Mouse (Mus musculus) kidney, adult 2 months (tissue): ENCODE measurements around the gene Wdr66. TPM values are rescaled to one million over a fixed set of nuclear protein-coding genes. Genes with fewer than 3 reads are reported as not detected.

Experiments
- DNase-seq: peaks from one replicate; pipeline ENCODE4 v3.0.0; 2021
- H3K27ac ChIP-seq: fragments of 200-500 bp; 2 replicates; pipeline ENCODE4 v1.5.1; 2012; ENCODE audit warnings: low read depth, low read length, control low read depth, inconsistent platforms; ENCODE audit not compliant: insufficient read depth
- H3K27me3 ChIP-seq: fragments of 200-500 bp; replicated peaks from 2 replicates; pipeline ENCODE4 v1.6.1; 2012; ENCODE audit warnings: mild to moderate bottlenecking, moderate library complexity, low read length, inconsistent platforms; ENCODE audit not compliant: control insufficient read depth, insufficient read depth
- H3K36me3 ChIP-seq: fragments of 200-500 bp; 2 replicates; pipeline ENCODE4 v1.6.1; 2012; ENCODE audit warnings: mild to moderate bottlenecking, moderate library complexity, low read length, inconsistent platforms; ENCODE audit not compliant: control insufficient read depth, insufficient read depth
- H3K4me1 ChIP-seq: fragments of 200-500 bp; 2 replicates; pipeline ENCODE4 v1.6.1; 2011; ENCODE audit warnings: low read length; ENCODE audit not compliant: control insufficient read depth, insufficient read depth
- H3K4me3 ChIP-seq: fragments of 200-500 bp; 2 replicates; pipeline ENCODE4 v1.5.1; 2011; ENCODE audit warnings: mild to moderate bottlenecking, low read depth, low read length, control low read depth; ENCODE audit not compliant: insufficient read depth
- CTCF ChIP-seq: fragments of 200-500 bp; conservative IDR thresholded peaks from 2 replicates; pipeline ENCODE4 v1.5.1; 2011; ENCODE audit warnings: low read depth, mild to moderate bottlenecking, control low read depth, low read length, moderate library complexity, mixed read lengths; ENCODE audit not compliant: insufficient read depth, insufficient read length
- POLR2A ChIP-seq: fragments of 200-500 bp; IDR thresholded peaks from one replicate; pipeline ENCODE4 v1.6.1; 2011; ENCODE audit warnings: low read depth, low read length, control low read depth
- WGBS: fragments of 180-500 bp; shearing (Covaris S2); methylation state at CpG from one replicate; pipeline ENCODE4 v1.1.7; 2018; 5-methylcytosine and 5-hydroxymethylcytosine counted together
- polyA plus RNA-seq: library from polyadenylated mRNA; depleted of rRNA; stranded (reverse); fragments of >200 nt; gene quantifications from 2 replicates; pipeline ENCODE4 v1.2.3, GENCODE M21; 2012

The Wdr66 gene
- polyA plus RNA-seq, 1 experiment: 2.9 TPM

DNA sequence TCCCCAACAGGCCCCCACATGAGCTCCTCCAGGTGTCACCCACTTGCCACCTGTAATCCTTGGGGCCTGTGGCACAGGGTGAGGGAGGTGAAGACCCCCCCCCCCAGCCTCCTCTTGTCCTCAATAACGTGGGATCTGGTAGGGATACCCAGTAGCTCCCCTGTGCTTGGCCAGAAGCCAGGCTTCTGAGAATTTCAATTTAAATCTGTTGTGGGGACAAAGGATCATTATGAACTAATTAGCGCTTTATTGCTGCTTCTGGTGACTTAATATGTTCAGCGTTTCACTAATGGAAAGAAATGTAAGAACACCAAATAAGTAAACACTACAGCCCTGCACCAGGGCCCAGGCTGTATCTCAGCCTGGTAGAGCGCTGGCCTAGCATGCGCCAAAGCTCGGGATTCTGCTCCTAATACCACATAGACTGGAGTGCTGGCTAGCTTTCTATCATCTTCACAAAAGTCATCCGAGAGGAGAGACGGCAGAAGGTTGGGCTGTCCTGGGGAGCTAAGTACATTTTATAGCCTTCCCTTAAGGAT lies 48.7 kb downstream of the Wdr66 start:
- H3K36me3 ChIP-seq: no peaks in the 10 kb centered on the region
- no peaks in the 10 kb centered on the region for H3K4me1 ChIP-seq
- no peak for DNase-seq
- 83% methylated on average over 8 of the region's 8 CpGs for WGBS
- no peak overlapping the region for H3K27ac ChIP-seq
- no peaks in the 10 kb centered on the region for H3K27me3 ChIP-seq
- no peak overlapping the region for H3K4me3 ChIP-seq
- TF ChIP-seq CTCF (no peak), POLR2A (no peak)

DNA sequence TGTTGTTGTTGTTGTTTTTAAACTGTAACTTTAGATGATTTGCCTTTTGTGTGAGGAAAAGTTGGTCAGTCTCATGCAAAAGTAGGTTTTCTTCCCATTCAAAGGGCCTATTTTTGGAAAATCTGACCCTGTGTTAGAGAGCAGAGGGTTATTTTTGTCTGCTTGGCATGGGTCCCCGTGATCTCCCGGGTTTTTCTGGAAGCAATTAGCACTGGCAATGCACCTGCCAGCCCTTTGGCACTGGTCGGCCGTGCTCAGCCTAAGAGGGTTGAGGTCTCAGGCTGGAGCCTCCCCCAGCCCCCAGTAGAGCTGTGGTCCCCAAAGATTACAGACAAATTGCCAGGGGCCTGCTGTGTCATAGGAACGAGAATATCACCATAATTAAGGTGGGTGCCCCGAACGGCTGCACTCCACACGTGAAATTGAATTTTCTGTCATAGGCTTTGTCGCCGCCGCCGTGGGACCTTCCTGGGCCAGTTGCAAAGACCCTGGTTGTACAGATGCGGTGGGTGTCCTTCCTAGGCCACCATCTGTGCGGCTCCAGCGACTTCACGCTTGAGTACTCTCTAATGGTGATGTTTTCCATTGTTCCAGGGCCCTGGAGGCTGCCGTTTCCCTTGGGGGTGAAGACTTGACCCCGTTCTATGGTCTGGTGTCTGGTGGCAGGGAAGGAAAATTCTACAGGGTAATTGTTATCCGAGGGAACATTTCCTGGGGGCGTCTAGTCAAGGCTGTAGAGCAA lies 50.0 kb downstream of the Wdr66 start:
- H3K27ac ChIP-seq: no peak overlapping the region
- TF ChIP-seq CTCF (no peak), POLR2A (no peak)
- H3K27me3 ChIP-seq: no peaks in the 10 kb centered on the region

DNA sequence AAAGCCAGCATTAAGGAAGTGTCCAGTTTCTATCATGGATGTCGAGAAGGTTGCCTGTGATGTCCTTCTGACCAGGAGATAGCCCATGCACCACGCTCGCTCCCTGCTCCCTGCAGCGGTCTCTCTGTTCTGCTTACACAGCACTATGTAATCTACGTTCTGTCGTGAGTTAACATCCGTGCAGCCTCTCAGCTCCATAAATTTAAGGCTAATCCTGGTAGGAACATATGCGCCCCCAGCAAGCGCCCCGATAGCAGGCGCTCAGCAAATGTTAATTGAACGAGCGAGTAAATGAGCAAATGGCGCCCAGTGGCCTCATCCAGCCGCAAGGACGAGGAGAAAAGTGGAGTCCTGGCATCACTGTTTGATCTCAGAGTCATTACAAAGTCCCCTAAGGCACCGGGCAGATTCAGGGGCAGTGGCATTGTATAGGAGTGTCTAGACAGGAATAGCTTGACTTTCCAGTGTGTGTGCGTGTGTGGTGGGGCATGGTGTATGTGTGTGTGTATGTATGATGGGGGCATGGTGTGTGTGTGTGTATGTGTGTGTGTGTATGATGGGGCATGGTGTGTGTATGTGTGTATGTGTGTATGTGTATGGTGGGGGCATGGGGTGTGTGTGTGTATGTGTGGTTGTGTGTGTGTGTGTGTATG lies 55.9 kb downstream of the Wdr66 start:
- 69% methylated on average over 18 of the region's 18 CpGs for WGBS
- Histone ChIP-seq H3K4me1 (no peaks in the 10 kb centered on the region), H3K36me3 (no peaks in the 10 kb centered on the region), H3K27me3 (no peaks in the 10 kb centered on the region), H3K4me3 (no peak overlapping the region), H3K27ac (no peak overlapping the region)
- no peak for DNase-seq
- TF ChIP-seq CTCF (no peak), POLR2A (no peak)

More for the DNA sequence above, 50.0 kb downstream of the Wdr66 start:
- Histone ChIP-seq H3K36me3 (no peaks in the 10 kb centered on the region), H3K4me1 (no peaks in the 10 kb centered on the region), H3K4me3 (no peak overlapping the region)
- DNase-seq: no peak
- WGBS: 58% methylated on average over 20 of the region's 20 CpGs

DNA sequence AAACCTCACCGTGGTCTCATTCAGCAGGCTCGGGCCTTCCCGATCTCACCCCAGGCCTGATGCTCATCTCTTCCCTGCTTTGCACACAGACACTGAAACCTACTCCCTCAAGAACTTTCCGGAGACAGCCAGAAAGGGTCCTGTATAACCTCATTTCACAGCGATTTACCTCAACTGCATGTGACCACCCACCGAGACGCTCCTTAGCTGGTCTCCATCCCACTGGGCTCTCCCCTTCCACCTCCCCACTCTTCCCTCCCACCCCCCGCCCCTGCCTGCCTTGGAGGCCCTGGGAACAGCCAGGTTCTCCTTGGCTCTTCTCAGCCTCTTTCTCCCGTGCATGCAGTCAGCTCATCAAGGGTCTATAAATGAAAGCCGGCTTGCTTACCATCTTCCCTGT lies 57.9 kb downstream of the Wdr66 start:
- WGBS: 60% methylated on average over 10 of the region's 10 CpGs
- Histone ChIP-seq H3K4me3 (no peak overlapping the region), H3K4me1 (no peaks in the 10 kb centered on the region), H3K27me3 (no peaks in the 10 kb centered on the region), H3K36me3 (no peaks in the 10 kb centered on the region), H3K27ac (no peak overlapping the region)
- TF ChIP-seq CTCF (no peak), POLR2A (no peak)
- DNase-seq: no peak

DNA sequence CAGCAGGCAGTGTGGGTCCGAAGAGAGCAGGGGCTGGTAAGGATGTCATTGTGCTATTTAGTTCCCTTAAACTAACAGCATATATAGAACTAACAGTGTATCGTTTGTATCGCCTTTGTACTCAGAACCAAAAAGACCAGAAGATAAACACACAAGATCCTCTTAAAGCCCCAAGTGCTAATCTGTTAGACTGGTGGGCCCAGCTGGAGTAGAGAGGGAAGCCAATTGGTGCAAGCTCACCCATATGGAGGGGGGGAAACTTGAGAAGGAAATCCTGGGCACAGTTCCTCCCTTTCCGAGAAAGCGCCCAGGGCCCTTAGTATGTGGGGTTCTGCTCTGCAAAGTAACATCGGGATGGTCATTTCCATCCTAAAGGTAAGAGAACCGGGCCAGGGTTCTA lies 58.3 kb downstream of the Wdr66 start:
- Histone ChIP-seq H3K4me1 (no peaks in the 10 kb centered on the region), H3K4me3 (no peak overlapping the region), H3K36me3 (no peaks in the 10 kb centered on the region), H3K27me3 (no peaks in the 10 kb centered on the region), H3K27ac (no peak overlapping the region)
- TF ChIP-seq CTCF (no peak), POLR2A (no peak)
- no peak for DNase-seq
- WGBS: 80% methylated on average over 7 of the region's 7 CpGs

DNA sequence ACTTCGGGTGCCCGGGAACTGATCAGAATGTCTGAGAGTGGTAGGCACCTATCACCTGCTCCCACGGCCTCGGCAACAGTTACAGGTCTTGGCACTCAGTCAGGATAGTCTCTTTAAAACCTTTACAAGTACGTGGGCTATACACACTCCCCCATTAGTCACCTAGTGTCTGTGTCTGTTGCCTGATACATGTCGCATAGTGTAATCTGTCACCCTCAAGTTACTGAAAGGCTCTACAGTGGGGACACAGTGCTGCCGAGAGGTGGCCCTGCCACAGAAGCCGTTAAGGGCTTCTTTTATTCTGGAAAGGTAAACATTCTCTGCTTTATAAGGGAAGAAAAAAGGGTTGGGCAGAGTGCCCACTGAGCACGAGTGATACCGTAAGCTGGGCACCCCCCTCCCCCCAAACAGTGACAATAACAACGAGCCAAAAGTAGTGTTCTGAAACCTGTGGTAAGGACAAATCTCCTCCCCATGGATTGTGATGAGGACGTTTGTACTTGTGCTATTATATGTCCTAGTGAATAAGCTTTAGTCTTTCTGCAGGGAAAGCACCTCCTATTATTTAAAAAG lies 61.2 kb downstream of the Wdr66 start:
- TF ChIP-seq CTCF (no peak), POLR2A (no peak)
- Histone ChIP-seq H3K27me3 (no peaks in the 10 kb centered on the region), H3K27ac (no peak overlapping the region), H3K4me3 (no peak overlapping the region), H3K36me3 (no peaks in the 10 kb centered on the region), H3K4me1 (no peaks in the 10 kb centered on the region)
- DNase-seq: no peak
- 61% methylated on average over 12 of the region's 12 CpGs for WGBS

DNA sequence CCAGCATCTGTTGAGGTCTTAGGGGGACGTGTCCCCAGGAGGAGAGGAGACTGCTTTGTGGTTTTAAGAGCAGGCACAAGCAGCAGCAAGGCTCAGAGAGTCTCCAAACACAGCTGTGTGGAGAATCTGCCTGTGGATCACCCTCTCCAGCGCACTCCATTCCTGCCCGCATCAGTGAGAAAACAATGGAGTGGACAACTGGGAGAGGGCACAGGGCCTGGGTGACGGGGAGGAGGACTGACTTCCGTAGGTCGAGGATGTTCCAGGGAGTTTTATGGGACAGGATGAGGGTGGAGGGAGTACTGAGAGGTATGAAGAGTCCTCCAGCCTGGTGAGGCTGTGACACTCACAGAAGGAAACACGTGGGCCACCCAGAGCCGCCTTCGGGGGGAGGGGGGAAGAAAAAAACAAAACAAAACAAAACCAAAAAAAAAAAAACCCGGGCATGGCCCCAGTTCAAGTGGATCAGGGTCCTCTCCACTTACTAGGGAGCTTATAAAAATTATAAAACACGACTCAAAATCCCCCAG lies 62.0 kb downstream of the Wdr66 start:
- H3K27me3 ChIP-seq: no peaks in the 10 kb centered on the region
- H3K4me3 ChIP-seq: no peak overlapping the region
- WGBS: 52% methylated on average over 11 of the region's 11 CpGs
- DNase-seq: peak; percentile 18
- no peaks in the 10 kb centered on the region; the same call in 1 of the 2 replicates for H3K4me1 ChIP-seq
- TF ChIP-seq POLR2A (no peak), CTCF (no peak)
- H3K36me3 ChIP-seq: no peaks in the 10 kb centered on the region
- H3K27ac ChIP-seq: no peak overlapping the region
